Mouse (Mus musculus) c-Kit-positive CD71-positive TER-119-positive erythroid progenitor cells, embryonic 14.5 days (primary cell): Measurements from ENCODE around the gene Syt8.

Experiments used
- DNase-seq: peaks from one replicate; pipeline ENCODE4 v3.0.0-alpha.2; 2013; ENCODE audit warnings: low spot score

Syt8 gene

DNA sequence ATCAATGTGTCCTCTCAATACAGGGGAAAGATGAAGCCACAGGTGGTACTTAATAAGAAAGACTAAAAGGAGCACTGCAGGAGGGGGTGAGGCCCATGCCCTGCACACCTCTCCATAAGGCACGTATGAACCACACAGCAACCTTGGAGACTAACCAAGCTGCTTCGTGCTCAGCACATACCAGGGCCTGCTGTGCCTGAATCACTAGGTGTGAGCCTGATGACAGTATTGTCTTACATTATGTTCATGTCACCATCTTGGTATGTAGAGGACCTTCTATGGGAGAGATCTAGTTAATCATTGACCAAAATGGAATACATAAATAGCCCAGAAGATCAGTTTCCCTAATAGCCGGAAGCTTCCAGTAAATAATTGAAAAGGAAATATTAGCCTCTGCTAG is 25.0 kb upstream of the Syt8 start:
- DNase-seq = no peak

DNA sequence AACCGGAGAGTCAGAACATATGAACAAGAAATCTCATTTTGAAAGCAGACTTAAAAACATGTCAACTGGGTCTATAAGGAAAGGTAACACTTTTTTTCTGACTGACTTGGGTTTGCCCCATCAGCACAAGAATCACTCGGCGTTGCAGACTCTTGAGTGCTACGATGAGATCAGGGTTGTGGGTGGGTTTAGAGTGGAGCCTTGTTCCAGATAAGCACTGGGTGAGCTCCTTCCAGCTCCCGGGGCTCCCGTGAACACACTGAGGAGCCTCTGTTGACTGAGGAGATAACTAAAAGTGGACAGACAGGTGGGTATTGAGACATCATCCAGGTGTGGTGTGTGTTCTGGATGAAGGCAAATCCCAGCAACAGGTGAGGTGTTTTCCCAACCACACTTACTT is 21.4 kb upstream of the Syt8 start:
- no peak for DNase-seq

DNA sequence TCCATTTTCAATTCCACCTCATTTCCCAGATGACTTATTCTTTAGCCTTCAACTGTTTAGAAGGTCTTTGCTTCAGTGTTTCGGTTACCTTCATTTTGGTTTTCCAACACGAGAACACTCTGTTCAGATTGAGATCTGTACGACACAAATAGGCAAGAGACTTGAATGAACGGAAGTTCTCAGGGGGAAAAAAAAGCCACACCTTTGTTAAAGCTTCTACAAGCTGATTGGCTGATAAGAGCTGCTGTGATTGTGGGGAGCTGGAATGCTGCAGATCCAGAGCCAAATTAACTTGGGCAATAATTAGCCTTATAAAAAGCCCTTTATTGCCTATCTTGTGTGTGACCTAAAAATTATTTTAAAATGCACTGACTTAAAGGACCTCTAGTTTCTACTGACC is 19.3 kb upstream of the Syt8 start:
- no peak for DNase-seq

DNA sequence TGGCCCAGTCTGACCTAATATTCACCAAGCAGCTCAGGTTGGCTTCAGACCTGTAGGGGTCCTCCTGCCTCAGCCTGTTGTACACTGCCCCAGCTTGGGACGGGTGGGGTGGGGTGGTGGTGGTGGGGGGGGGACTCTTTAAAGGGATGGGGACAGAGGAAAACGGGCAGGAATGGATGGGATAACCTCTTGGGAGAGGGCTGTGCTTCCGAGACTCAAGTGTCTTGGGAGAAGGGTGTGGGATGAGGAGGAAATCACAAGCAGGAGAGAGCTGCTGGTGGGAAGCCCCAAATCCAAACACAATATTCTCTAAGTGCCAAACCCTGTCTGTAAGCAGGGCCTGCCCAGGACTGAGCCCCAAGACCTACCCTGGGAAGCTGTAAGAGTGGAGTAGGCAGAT is 18.4 kb upstream of the Syt8 start:
- DNase-seq = no peak

DNA sequence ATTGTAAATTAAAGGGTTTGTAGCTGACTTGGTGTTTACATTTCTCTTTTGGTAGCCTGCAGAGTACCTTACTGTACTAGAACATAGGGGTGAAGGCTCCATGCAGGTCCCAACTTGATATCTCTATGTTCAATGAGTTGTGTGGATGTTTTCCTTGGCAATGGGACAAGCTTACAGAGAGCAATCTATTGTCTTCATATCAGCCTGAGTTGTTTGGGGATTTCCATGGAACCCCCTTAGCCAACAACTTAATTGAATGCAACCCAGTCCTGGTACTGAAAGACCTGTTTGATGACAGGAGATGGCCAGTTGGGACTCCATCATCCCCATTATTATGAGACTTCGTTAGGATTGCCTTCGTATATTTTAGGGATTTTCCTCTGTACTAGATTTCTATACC is 16.6 kb upstream of the Syt8 start:
- DNase-seq = no peak

DNA sequence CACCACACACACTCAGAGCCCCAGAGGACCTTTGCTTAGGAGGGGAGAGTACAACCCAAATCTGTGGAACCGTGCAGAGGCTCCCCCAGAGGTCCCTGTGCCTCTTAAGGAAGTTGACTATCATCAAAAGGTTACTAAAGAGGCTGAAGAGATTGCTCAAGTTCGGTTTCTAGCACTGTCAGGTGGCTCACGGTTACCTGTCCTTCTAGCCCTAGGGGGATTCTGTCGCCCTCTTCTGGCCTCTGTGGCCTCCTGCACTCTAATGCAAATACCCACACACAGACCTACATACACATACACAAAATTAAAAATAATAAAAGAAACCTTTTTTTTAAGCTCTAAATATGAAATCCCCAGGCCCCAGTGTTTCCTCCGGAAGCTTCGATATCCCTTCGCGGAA is 16.0 kb upstream of the Syt8 start:
- no peak for DNase-seq

DNA sequence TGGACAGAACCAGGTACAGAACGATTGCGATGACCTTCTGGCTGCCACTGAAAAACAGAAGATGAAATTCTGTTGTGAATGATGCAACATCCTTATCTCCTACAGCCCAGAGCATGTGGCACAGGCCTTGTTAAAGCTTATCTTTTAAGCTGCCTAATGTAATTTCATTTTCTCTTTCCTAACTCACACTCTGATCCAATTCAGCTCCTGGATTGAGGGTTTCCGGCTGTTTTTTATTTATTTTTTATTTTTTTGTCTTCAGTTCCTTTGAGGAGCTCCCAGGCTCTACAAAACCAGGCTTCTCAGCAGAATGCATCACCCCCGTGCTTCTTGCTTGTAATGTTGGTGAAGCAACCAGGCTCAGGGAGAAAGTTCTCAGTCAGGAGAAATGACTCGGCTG is 14.8 kb upstream of the Syt8 start:
- peak; percentile 69 for DNase-seq

DNA sequence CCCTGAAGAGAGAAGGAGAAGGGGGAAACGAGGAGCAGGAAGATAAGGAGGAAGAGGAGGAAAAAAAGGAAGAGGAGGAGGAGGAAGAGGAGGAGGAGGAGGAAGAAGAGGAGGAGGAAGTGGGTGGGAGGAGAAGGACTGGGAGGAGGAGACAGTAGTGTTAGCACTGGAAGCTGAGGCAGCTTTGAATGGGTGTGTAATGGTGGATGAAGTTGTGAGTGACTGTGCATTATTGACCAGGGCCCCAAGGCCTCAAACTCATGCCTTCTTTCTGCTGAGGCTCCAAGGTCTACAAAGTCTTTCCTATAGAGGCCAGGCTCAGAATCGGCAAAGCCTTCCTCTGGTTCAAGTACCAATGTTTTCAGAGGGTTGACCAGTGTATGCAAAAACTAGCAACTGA is 12.8 kb upstream of the Syt8 start:
- no peak for DNase-seq

DNA sequence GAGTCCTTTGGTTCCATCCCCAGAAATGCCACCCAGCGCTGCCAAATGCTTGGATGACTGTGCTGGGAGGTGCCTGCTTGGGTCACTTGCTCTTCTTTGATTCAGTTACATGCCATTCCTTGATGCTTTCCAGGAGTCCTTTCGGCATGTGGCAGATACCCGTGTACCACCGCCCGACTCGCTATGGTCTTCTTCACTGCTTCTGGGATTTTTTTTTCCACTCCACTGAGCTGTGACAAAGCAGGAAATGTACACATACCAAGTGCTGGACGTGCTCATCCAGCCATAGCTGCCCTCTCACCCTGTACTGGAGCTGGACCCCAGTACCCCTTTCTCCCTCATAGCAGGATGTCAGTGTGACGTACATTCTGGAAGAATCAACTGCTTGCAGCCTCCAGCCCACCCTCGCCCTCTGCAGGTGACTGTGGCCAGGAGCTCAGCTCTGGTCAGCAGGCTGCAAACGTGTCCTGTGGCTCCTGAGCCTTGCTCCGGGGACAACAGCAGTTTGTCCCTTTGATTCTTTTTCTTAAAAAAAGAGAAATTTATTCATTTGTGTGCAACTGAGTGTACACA is 8.9 kb upstream of the Syt8 start:
- no peak for DNase-seq

DNA sequence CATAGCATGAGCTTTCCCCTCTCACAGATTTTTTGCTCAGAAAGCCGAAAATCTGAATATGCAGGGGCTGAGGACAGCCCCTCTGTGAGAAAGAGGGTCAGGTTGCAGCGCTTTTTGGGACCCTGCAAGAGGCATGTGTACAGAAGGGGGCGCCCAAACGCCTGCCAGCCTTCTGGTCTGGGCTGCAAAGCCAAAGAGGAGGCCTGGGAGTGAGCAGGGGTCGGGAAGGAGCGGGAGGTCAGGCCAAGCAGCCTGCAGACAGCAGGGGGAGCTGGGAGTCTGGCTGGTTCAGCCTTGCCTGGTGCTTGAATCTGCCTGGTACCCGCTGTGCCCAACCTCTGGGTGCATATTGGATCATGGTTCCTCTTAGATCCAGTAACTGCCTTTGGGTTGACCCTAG is 6.4 kb upstream of the Syt8 start:
- DNase-seq = no peak

DNA sequence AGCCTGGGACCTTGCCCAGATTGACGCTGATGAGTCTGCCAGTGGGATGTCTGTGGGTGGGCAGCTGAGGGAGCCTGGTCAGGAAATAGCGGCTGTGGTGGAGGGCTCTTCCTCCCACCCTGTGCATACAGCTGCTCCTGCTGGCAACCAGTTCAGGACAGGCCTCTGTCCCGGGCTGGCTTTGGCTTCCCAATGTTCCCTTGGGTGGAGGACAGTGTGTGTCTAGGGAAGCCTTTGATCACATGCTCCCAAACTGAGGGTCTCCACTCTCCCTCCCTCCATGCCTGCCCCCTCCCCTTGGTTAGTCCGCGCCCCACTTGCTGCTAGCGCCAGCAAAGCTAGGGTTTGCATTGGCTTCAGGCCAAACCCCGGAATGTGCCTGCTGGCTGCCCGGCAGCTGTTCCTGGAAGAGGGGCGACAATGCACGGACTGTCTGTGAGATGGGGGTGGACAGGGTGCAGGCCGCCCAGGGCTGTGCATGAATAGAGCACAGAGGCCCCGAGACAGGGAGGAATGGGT is 4.4 kb upstream of the Syt8 start:
- no peak for DNase-seq

DNA sequence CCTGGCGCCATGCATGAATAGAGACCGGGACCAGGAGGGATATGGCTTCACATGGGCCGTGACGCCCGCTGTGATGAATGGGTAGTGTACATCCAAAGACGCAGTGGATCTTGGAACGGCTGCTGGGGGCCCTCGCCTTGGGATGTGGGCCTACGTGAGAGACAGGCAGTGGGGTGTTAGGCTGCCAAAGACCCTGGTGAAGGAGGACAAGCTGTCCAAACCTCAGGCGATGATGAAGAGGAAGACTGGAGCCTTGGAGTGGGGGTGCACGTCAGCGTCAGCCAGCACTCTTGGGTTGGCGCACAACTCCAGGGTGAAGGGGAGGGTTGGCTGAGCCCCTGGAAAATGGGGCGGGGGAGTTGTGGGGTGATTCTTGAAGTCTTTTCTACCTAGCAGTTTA is 3.5 kb upstream of the Syt8 start:
- DNase-seq = no peak

DNA sequence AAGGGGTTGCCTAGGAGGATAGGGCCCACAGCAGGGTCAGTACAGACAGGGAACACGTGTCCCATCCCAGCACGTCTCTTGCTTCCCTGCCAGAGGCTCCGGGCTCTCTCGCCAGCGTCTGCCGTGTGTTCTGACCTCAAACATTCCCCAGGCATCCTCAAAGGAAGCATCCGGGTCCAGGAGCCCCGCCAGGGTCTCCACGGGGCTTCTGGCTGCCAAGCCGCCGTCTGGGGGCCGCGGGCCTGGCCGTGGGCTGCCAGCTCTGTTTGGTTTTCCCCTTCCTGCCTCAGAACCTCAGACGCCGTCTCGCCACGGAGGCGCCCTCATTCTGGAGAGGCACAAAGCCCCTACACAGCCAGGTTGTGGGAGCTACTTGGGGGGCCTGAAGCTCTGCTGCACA is 1.0 kb upstream of the Syt8 start:
- DNase-seq = no peak

DNA sequence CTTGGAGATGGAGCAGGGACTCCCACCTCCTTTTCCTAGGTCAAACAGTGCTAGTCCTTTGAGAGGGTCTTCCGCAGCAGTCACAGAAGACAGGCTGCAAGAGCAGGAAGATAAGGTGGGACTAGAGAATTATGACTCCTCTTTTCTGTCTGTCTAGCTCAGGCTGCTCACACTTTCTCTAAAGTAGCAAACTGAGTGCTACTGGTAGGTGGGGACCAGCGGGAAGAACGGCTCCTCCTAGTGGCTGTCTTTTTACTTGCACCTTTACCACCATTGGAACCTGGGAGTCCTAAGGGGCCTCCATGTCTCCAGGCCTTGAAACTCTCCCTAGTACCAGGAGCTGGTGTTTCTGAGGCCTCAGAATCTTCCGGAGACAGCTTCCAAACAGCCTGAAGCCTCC is 874 bp downstream of the Syt8 start:
- peak; percentile 78 for DNase-seq

DNA sequence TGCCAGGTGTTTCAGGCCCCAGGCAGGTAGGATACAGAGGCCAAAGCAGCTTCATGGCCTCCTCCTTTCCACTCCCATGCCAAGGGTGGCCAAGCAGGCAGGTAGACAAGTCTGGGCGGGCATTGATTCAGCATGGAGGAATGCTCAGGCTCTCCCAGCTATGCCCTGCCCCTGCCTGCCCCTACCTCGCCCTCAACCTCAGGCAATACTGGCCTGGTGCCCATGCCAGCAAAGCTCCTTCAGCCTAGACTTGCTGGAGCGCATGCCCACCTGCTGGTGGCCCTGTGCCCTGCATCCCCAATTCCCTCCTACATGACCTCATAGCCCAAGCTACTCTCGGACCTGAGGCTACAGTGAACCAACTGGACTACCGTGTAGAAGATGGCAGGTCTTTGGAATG is 2.7 kb downstream of the Syt8 start:
- no peak for DNase-seq

DNA sequence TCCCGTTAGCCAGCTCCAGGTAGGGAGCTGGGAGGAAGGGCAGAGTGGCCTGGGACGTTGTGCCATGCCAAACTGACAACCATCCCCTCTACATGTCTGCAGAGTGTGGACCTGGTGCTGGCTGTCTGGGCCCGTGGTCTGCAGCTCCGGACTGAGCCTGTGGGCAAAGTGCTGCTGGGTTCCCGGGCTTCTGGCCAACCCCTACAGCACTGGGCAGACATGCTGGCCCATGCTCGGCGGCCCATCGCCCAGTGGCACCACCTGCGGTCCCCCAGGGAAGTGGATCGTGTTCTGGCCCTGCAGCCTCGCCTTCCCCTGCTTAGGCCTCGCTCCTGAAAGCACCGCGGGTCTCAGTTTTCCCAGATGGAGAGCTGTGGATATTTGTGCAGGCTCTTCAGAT is 5.3 kb downstream of the Syt8 start:
- DNase-seq = no peak

DNA sequence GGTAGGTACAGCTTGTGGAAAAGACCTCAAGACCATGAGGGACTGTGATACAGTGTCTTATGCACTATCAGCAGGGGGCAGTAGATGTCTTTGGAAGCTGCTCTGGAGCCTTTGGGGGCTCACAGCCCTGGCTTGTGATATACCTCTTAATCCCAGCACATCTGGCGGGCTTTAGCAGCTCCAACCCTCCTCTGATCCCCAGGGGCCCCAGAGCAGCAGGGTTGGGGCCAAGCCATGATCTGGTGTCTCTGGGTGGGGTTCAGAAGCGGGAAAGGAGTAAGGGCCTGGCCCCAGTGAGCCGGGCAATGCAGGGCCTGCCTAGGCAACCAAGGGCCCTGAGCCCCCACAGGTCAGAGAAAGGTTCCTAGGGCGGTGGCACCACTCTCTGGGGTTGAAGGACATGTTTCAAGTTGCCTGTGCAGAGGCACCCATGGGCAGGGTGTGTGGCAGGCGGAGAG is 6.0 kb downstream of the Syt8 start:
- no peak for DNase-seq

DNA sequence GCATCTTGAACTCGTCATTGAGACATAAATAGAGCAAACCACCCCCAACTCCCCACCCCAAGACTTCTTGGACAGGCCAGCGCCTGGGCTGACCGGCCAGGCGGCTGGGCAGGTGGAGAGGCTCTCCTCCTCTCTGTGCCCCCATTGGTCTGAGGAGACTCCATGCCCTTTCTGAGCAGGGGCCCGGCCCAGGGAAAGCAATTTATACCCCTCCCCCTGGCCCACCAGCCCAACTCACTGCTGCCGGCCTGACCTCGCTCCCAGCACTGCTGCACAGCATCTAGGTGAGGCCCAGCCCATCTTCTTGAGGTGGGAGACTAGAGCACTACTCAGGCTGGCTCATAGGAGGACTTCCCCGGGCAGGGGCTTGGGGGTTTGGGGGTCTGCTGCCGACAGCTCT is 6.9 kb downstream of the Syt8 start, which contains the start of gene Tnni2:
TSS of gene Tnni2 (plus strand) at position 224 of the 400 bp plus-strand sequence.
- DNase-seq = no peak

DNA sequence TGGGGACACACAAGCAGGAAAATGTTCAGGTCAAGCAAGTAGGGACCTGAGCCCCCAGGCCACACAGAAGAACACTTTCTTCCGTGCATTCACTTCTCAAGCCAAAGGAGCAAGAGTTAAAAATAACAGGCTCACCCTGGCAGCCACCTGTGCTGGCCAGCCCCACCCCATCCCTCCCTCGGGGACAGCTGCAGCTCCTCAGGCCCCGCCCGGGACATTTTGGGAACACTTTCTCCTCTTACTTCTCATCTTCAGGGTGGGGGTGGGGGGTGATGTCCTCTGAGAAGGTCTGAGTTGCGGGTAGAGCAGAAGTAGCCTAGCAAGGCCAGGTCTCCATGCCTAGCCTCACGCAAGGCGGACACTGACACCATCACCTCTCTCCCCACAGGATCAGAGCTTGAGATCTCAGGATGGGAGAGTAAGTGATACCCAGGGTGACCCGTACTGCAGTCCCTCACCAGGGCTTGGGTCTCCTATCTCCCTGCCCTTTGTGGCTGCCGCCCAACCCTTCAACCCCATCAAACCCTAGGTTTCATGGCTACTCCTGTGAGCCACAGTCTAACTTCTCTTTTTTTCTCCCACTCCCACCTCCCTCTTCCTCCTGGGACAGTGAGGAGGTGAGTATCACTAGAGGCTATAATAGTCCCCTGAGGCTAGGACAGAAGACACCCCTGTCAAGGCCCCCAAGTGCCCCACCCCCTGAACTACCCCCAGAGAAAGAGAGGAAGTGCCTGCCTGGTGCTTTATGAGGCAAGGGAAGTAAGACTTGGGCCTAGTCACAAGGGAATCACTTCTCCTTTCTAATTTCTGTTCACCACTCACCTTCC is 7.6 kb downstream of the Syt8 start:
- DNase-seq = no peak

DNA sequence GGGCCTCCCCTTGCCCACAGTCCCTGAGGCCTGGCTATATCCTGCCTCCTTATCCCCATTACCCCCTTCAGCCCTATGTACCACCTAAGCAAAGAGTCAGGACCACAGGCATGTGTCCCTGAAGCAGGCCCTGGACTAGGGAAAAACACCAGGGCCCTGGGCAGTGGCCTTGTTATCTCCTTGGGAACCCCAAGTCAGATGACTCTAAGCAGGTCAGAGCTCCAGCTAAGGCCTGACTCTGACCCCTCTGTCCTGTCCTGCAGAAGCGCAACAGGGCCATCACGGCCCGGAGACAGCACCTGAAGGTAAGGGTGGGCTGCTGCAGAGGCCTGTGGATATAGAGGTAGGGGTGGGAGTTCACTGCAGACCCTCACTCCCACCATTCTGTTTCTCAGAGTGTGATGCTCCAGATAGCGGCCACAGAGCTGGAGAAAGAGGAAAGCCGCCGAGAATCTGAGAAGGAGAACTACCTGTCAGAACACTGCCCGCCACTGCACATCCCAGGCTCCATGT is 8.3 kb downstream of the Syt8 start:
- DNase-seq = no peak

DNA sequence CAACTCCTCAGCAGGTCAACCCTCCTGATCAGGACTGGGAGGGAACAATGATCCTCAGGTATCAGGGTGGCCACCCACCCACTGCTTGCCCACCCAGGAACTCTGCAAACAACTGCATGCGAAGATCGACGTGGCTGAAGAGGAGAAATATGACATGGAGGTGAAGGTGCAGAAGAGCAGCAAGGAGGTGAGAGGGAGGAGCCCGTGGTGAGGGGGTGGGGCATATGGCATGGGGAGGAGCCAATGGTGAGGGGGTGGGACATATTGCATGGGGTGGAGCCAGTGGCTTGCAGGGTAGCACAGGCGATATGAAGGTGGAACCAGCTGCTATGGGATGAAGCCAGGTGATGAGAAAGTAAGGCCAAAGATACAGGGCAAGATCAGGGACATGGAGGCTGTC is 8.8 kb downstream of the Syt8 start:
- DNase-seq = no peak

DNA sequence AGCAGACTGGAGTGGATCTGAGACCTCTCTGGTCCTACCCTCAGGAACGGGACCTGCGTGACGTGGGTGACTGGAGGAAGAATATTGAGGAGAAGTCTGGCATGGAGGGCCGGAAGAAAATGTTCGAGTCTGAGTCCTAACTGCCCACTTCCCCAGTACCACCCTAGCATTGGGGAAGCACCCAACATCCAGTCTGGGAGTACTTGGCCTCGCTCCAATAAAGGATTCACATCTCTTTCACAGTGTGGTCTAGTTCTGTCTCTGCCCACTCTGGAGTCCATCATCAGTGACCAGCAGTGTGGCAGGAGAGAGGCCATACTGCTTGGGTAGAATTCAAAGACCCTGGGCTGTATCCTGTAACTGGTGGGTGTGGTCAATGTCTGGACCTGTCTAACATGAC is 9.5 kb downstream of the Syt8 start:
- DNase-seq = no peak

DNA sequence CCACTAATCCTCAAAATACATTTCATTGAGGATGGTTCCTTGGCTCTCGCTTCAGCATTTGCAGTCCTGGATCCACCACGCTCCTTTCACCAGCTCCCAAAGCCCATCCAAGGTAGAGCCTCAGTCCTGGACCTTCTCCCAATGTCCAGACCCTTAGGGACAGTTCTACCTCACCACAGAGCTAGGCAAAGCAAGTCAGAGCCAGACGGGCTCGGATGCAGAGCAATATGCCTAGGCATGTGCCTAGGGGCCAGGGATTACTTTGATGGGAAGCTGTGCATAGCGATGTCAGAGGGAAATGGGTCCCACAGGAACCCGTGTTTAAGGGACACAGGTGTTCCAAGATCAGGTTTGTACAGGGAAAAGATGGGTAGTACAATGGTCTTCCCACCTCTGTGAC is 10.7 kb downstream of the Syt8 start:
- DNase-seq = no peak

DNA sequence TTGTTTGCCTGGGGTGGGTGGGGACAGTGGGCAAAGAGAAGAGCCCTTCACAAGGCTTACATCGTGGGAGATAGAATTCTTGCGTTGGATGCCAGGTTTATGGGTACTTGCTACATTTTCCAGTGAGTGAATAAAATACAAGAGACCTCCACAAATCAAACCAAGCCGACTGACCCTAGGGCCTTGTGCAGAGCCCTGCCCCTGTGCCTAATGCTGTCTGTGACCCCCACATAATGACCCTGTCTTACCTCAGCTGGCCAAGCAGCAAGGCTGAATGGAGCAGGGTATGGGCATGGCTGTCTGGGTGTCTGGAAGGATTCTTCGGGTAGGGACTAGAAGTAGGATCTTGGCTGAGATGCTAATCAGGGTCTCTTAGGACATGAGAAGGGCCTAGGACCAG is 11.6 kb downstream of the Syt8 start:
- DNase-seq = no peak
